Mouse (Mus musculus): ENCODE results near the gene Yif1b. TPM values are rescaled to one million over a fixed set of nuclear protein-coding genes. Genes with fewer than 3 reads are reported as not detected.
"Not testable (repeated sequence)": the region's sequence is repeated elsewhere in the genome, so short reads cannot be mapped to it uniquely, and the experiment has no call there.

Gene Yif1b
- polyA plus RNA-seq, 1 experiment from 2014 or later, result 64.3 TPM

DNA sequence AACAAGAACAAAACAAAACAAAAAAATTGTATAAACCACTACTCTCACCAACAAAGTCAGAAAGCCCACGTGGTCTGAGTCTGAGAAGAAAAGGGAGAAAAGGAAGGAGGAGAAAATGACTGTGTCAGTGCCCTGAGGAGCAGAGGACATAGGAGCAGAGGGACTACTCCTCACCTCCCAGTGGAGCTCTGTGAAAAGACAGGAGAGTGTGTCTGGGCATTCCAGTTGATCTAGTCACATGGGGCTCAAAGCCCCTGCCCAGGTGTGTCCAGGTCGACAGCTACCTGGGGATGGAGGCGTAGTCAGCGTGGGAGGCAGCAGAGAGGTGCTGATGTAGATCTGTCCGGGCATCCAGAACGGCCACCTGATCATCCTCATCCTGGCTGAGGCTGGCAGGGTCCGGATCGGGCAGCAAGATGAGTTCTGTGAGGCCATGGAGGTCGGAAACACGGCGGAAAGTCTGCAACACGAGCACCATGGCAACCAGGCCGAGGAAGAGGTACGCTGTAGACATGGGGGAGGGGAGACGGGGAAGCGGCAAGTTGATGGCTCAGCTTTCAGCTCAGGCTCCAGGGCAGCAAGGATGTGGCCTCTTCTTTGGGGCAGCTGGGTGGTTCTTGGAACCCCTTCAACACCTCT lies 13.3 kb upstream of the Yif1b start:
- ATAC-seq, result no peak
- Histone ChIP-seq H3K9me3 (replicated peaks) (peaks cover 6% of the 10 kb centered on the region), H3K27ac (no peak overlapping the region), H3K4me1 (peaks cover 6% of the 10 kb centered on the region), H3K9ac (no peak overlapping the region), H3K27me3 (replicated peaks) (peaks cover 14% of the 10 kb centered on the region), H3K4me2 (no peak overlapping the region), H3K4me3 (no peak overlapping the region), H3K36me3 (peaks cover 7% of the 10 kb centered on the region; the same call in 1 of the 2 replicates)
- 47% methylated on average over 16 of the region's 16 CpGs for WGBS (ENCODE audit: insufficient replicate concordance)

DNA sequence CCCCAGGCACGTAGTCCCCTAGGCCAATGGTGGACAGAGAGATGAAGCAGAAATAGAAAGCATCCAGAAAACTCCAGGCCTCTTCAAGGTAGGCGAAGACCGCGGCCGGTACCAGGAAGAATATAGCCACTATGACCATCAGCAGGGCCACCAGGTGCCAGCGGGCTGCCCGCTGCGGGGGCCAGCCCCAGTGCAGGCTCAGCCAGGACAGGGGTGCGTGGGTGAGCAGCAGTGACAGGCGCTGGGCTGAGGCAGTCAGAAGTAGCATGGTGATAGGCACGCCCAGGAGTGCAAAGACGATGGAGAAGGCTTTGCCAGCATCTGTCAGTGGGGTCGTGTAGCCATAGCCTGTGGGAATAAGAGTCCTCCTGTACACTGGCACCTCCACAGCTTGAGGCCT lies 12.6 kb upstream of the Yif1b start:
- Histone ChIP-seq H3K27me3 (replicated peaks) (peaks cover 21% of the 10 kb centered on the region), H3K36me3 (peaks cover 7% of the 10 kb centered on the region; the same call in 1 of the 2 replicates), H3K4me3 (no peak overlapping the region), H3K9ac (no peak overlapping the region), H3K9me3 (replicated peaks) (no peaks in the 10 kb centered on the region), H3K27ac (no peak overlapping the region), H3K4me1 (peaks cover 6% of the 10 kb centered on the region), H3K4me2 (no peak overlapping the region)
- WGBS (ENCODE audit: insufficient replicate concordance), result 79% methylated on average over 13 of the region's 13 CpGs
- no peak for ATAC-seq

DNA sequence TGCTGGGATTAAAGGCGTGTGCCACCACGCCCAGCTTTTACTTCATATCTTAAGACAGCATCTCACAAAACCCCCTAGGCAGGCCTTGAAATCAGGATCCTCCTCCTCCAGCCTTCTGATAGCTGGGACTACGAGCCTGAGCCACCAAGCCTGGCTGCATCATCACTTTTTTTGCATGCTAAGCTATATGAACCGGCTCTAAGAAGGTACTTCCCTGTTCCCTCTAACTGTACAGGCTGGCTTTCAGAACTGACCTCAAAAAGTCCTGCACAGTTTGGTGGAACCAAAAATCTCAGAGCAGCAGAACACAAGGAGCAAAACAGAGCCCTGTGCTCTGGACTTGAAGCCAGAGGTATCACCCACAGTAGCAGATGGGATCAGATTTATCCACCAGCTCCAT lies 9.9 kb upstream of the Yif1b start:
- no peaks in the 10 kb centered on the region for H3K9me3 ChIP-seq (replicated peaks)
- H3K9ac ChIP-seq, result no peak overlapping the region
- WGBS (ENCODE audit: insufficient replicate concordance), result 29% methylated on average over 4 of the region's 4 CpGs
- ATAC-seq, result no peak
- no peak overlapping the region for H3K27ac ChIP-seq
- peaks cover 20% of the 10 kb centered on the region for H3K4me1 ChIP-seq
- H3K36me3 ChIP-seq, result peaks cover 7% of the 10 kb centered on the region; the same call in 1 of the 2 replicates
- H3K4me2 ChIP-seq, result no peak overlapping the region
- no peak overlapping the region for H3K4me3 ChIP-seq
- H3K27me3 ChIP-seq (replicated peaks), result peaks cover 46% of the 10 kb centered on the region

DNA sequence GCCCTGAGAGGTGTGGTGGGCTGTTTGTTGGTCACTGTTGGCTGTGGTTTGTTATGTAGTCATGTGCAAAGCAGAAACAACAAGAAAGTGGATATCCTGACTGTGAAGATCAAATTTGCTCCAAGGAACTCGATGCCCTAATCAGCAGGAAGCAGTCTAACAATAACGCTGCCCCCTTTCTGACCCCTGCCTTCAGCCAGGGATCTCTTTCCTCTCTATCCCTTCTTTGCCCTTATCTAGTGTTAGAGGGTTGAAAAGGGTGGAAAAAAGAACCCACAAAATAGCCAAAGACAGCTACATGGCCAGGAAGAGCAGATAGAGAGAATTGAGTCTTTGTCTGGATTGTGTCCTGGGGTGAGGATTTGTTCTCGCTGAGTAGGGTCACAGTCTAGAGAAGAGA lies 7.6 kb upstream of the Yif1b start:
- Histone ChIP-seq H3K27ac (no peak overlapping the region), H3K36me3 (peaks cover under 1% of the 10 kb centered on the region; the same call in 1 of the 2 replicates), H3K4me3 (no peak overlapping the region), H3K9me3 (replicated peaks) (no peaks in the 10 kb centered on the region), H3K27me3 (replicated peaks) (peaks cover 52% of the 10 kb centered on the region), H3K4me2 (no peak overlapping the region), H3K4me1 (peaks cover 14% of the 10 kb centered on the region), H3K9ac (no peak overlapping the region)
- 12% methylated on average over 3 of the region's 3 CpGs for WGBS (ENCODE audit: insufficient replicate concordance)
- ATAC-seq, result no peak

DNA sequence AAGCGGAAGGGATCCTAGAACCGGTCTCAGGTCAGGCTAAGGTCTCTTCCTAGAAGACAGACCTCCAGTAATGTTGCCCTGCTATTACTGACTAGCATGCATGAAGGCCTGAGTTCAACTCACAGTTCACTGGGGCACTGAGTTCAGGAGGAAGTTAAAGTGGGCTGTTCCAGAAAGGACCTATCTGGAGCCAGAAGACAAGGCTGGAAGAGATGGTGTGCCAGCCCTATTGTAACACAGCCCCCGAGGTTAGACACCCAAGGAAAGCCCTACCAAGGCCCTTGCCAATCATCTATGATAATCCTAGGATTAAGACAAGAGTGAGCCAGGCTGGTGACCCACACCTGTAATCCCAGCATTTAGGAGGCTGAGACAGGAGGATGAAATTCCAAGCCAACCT lies 6.6 kb upstream of the Yif1b start:
- ATAC-seq, result no peak
- Histone ChIP-seq H3K9ac (no peak overlapping the region), H3K4me3 (peak overlapping the region; percentile 60), H3K27me3 (replicated peaks) (peaks cover 52% of the 10 kb centered on the region), H3K4me2 (peak overlapping the region; percentile 80), H3K36me3 (no peaks in the 10 kb centered on the region), H3K9me3 (replicated peaks) (no peaks in the 10 kb centered on the region), H3K27ac (peak overlapping the region; percentile 56; the same call in 1 of the 2 replicates), H3K4me1 (peaks cover 14% of the 10 kb centered on the region)
- WGBS (ENCODE audit: insufficient replicate concordance), result 29% methylated on average over 3 of the region's 3 CpGs

DNA sequence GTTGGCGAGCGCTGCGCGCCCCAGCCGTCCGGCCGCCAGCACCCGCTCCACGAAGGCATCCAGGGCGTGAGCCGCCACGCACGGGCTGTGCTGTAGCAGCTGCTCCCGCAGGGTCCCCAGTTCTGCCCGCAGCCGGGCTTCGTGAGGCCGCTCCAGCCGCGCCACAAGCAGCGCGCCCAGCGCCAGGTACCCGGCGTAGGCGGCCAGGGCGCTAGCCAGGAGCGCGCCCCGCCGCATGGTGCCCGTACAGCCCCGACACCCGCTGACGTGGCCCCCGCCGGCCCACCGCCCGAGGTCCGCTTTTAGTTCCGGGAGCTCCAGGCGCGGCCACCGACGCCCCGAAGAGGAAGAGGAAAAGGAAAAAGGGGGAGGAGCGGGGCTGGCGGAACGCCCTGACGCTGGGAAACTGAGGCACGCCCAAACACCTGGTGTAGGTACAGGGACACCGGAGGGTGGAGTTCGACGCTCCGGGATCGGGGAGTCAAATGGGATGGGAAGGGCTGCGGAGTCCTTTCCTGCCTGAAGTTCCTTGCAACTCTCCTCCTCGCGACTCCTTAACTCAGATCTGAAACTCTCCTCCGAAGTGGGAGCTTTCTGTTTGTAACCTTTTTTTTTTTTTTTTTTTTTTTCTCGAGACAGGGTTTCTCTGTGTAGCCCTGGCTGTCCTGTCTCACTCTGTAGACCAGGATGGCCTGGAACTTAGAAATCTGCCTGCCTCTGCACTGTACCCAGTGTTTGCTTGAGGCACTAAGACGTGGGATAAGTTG lies 5.7 kb upstream of the Yif1b start, which contains the start of gene Kcnk6:
TSS of gene Kcnk6 (minus strand) at position 269 of the 767 bp plus-strand sequence.
- peak within 1 kb of the TSS; percentile 66 for H3K9ac ChIP-seq
- H3K9me3 ChIP-seq (replicated peaks), result no peaks in the 10 kb centered on the region
- H3K4me1 ChIP-seq, result peaks cover 15% of the 10 kb centered on the region
- H3K4me2 ChIP-seq, result peak within 1 kb of the TSS; percentile 80
- no peaks in the 10 kb centered on the region for H3K36me3 ChIP-seq
- ATAC-seq, result no peak
- peak within 1 kb of the TSS; percentile 56 for H3K27ac ChIP-seq
- H3K27me3 ChIP-seq (replicated peaks), result peaks cover 52% of the 10 kb centered on the region
- peak within 1 kb of the TSS; percentile 60 for H3K4me3 ChIP-seq
- WGBS (ENCODE audit: insufficient replicate concordance), result 1% methylated on average over 44 of the region's 62 CpGs

DNA sequence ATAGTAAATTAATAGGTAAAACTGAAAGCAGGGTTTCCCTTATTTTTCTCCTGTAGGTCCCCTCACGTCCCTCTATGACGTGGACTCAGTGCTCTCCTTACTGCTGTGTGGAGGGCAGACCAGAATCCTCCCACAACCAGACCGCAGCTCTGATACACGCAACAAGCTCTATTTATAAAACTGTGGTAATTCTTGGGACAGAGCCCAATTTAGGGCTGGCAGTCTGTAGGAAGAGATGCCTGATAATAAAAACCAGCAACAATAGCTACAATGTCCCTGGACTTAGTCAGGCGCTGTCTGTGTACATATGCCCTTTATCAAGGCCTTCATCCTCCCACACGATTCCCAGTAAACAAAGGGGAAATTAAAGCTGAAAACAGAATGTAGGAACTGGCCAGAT lies 4.4 kb upstream of the Yif1b start:
- H3K4me2 ChIP-seq, result no peak overlapping the region
- 46% methylated on average over 6 of the region's 6 CpGs for WGBS (ENCODE audit: insufficient replicate concordance)

DNA sequence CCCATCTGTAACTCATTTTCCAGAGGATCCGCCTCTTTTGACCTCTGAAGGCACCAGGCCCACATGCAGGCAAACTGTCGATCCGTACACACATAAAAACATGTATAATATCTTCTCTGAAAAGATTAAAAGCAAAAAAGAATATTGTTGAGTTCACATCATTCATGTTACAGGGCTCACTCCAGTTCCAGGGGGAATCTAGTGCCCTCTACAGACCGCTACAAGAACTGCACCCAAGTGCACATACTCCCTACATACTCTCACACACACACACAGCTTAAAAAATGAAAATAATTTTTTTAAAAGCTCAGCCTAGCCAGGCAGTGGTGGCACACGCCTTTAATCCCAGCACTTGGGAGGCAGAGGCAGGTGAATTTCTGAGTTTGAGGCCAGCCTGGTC lies 3.5 kb upstream of the Yif1b start:
- Histone ChIP-seq H3K9me3 (replicated peaks) (no peaks in the 10 kb centered on the region), H3K27ac (no peak overlapping the region), H3K36me3 (no peaks in the 10 kb centered on the region), H3K9ac (no peak overlapping the region), H3K4me1 (peaks cover 30% of the 10 kb centered on the region), H3K27me3 (replicated peaks) (peaks cover 40% of the 10 kb centered on the region), H3K4me3 (no peak overlapping the region), H3K4me2 (no peak overlapping the region)
- no peak for ATAC-seq
- 72% methylated on average over 5 of the region's 5 CpGs for WGBS (ENCODE audit: insufficient replicate concordance)

More for the DNA sequence above, 4.4 kb upstream of the Yif1b start:
- Histone ChIP-seq H3K36me3 (no peaks in the 10 kb centered on the region), H3K4me1 (peaks cover 21% of the 10 kb centered on the region), H3K4me3 (no peak overlapping the region), H3K27me3 (replicated peaks) (peaks cover 49% of the 10 kb centered on the region), H3K9me3 (replicated peaks) (no peaks in the 10 kb centered on the region), H3K27ac (no peak overlapping the region), H3K9ac (no peak overlapping the region)
- no peak for ATAC-seq

DNA sequence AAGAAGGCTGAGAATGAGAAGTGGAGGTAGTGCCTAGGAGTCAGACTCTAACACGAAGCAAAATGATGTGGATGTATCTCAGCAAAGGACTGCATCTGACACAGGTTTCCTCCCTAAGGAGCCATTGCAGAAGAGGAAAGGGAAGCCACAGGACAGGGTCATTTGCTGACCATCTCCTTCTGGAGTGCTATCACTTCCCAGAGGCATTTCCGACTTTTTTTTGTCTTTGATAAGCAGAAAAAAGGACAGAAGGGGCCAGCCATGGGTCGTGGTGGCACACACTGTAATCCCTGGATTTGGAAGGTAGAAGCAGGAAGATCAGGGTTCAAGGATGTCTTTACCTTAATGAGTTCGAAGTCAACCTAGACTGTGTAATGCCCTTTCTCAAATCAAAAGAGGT lies 1.5 kb upstream of the Yif1b start:
- Histone ChIP-seq H3K36me3 (0 out of 2 replicates have a peak, but pooled peaks cover 5% of the 10 kb centered on the region), H3K27me3 (replicated peaks) (peaks cover 22% of the 10 kb centered on the region), H3K9me3 (replicated peaks) (no peaks in the 10 kb centered on the region), H3K4me1 (peaks cover 39% of the 10 kb centered on the region), H3K4me3 (no peak overlapping the region), H3K27ac (no peak overlapping the region), H3K4me2 (no peak overlapping the region), H3K9ac (no peak overlapping the region)
- no peak for ATAC-seq
- 47% methylated on average over 4 of the region's 4 CpGs for WGBS (ENCODE audit: insufficient replicate concordance)

DNA sequence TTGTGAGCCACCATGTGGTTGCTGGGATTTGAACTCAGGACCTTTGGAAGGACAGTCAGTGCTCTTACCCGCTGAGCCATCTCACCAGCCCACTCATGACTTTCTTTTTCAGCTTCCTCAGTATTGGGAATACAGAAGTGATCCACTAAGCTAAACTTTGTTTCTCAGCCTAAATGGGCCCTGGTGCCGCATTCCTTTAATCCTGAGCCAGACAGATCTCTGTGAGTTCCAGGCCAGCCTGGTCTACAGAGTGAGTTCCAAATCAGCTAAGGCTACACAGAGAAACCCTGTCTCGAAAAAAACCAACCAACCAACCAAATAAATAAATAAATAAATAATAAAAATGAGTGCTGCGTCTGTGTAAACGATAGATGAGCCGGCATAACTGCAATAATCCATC lies 533 bp upstream of the Yif1b start:
- Histone ChIP-seq H3K4me2 (peak overlapping the region; percentile 77), H3K9ac (peak overlapping the region; percentile 72), H3K4me3 (peak overlapping the region; percentile 61), H3K27ac (peak overlapping the region; percentile 89), H3K4me1 (peaks cover 30% of the 10 kb centered on the region), H3K27me3 (replicated peaks) (peaks cover 12% of the 10 kb centered on the region)
- 26% methylated on average over 6 of the region's 6 CpGs for WGBS (ENCODE audit: insufficient replicate concordance)
- H3K36me3 ChIP-seq; ATAC-seq; H3K9me3 ChIP-seq (replicated peaks): not testable (repeated sequence)

DNA sequence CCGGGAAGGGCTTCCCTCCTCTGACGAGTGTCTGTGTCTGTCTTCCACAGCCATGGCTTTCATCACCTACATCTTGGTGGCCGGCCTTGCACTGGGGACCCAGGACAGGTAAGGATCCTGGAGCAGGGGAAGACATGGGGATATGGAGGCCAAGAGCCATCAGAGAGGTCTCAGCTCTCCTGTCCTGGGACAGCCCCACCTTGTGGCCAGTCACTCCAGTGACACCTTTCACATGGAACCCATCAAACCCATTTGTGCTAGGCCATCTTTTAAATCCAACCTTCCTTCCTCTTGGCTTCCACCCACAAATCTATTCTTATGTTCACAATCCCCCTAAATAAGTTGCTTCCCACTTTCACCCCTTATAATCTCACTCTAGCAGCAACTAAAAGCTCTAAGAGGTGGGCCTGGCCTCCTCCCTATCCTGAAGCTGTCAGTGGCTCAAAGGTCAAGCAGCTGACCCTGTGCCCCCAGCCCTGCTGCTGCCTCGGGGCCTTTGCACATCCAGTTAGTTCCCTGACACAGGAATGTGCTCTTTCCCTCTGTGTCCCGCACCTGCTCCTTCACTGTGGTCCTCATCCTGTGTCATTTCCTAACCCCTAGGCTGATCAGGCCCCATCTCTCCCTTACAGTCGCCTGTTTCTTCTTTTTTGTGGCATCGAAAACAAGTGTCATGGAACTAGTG lies 6.7 kb downstream of the Yif1b start:
- H3K27me3 ChIP-seq (replicated peaks), result no peaks in the 10 kb centered on the region
- 68% methylated on average over 7 of the region's 7 CpGs for WGBS (ENCODE audit: insufficient replicate concordance)

DNA sequence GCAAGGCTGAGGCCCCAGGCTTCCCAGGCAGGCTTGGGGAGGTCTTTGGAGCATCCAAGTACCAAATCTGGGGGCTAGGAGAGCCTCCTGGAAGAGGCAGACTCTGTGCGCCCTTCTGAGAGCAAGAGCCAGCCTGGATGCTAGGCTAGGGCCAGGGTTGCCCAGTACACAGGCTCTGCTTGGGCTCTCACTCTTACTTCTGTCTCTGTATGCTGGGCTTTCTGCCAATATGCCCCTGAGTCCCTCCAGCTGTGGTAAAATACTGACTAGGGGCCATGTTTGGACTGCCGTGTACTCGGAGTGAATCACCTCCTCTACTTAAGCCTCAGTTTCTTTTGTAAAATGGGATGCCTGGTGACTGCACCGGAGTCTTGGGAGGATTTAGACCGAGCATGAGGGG lies 7.9 kb downstream of the Yif1b start:
- 85% methylated on average over 5 of the region's 5 CpGs for WGBS (ENCODE audit: insufficient replicate concordance)
- no peak overlapping the region for H3K9ac ChIP-seq
- H3K27ac ChIP-seq, result no peak overlapping the region
- no peaks in the 10 kb centered on the region for H3K27me3 ChIP-seq (replicated peaks)
- H3K36me3 ChIP-seq, result peaks cover 28% of the 10 kb centered on the region
- H3K4me1 ChIP-seq, result peaks cover 30% of the 10 kb centered on the region
- no peak overlapping the region for H3K4me3 ChIP-seq
- no peak overlapping the region for H3K4me2 ChIP-seq
- ATAC-seq, result no peak
- no peaks in the 10 kb centered on the region for H3K9me3 ChIP-seq (replicated peaks)

More for the DNA sequence above, 6.7 kb downstream of the Yif1b start:
- no peak for ATAC-seq
- Histone ChIP-seq H3K4me1 (peaks cover 36% of the 10 kb centered on the region), H3K27ac (no peak overlapping the region), H3K4me2 (no peak overlapping the region), H3K9me3 (replicated peaks) (no peaks in the 10 kb centered on the region), H3K9ac (no peak overlapping the region), H3K4me3 (no peak overlapping the region), H3K36me3 (peaks cover 32% of the 10 kb centered on the region)

Measured in liver, embryonic 12.5 days (tissue).